Mouse (Mus musculus) MEL (cell line): ENCODE data around the gene Ltbp3. TPM values are rescaled to one million over a fixed set of nuclear protein-coding genes. Genes with fewer than 3 reads are reported as not detected.

Source experiments
- DNase-seq: peaks from one replicate; pipeline ENCODE4 v3.0.0; 2011; ENCODE audit warnings: low read depth, low spot score
- H3K27ac ChIP-seq: 2 replicates; pipeline ENCODE4 v1.5.1; 2012; ENCODE audit warnings: low read depth, mild to moderate bottlenecking, control low read depth, low read length, moderate library complexity; ENCODE audit not compliant: control insufficient read depth
- H3K27me3 ChIP-seq, 2 experiments: fragments of 150-350 bp in 1 of 2; sonication (generic) in 1 of 2; 2 replicates each; pipeline ENCODE4 v1.6.1; 2012; ENCODE audit warnings: low read length in 2 of 2, mild to moderate bottlenecking in 2 of 2, improper control_type of control experiment in 1 of 2, moderate library complexity in 1 of 2; ENCODE audit not compliant: insufficient read depth in 2 of 2, control insufficient read depth in 1 of 2
- H3K36me3 ChIP-seq, 2 experiments: 2 replicates each; pipeline ENCODE4 v1.6.1; 2012 to 2014; ENCODE audit warnings: low read length in 2 of 2, improper control_type of control experiment in 1 of 2, inconsistent platforms in 1 of 2, mild to moderate bottlenecking in 1 of 2; ENCODE audit not compliant: insufficient read depth in 2 of 2, control insufficient read depth in 1 of 2
- H3K4me1 ChIP-seq, 2 experiments: fragments of 150-350 bp in 1 of 2; sonication (generic) in 1 of 2; 2 replicates each; pipeline ENCODE4 v1.6.1; 2012; ENCODE audit warnings: low read length in 2 of 2, improper control_type of control experiment in 1 of 2, mild to moderate bottlenecking in 1 of 2; ENCODE audit not compliant: insufficient read depth in 2 of 2, control insufficient read depth in 1 of 2
- H3K4me3 ChIP-seq, 2 experiments: fragments of 150-350 bp in 1 of 2; sonication (generic) in 1 of 2; 2 replicates each; pipeline ENCODE4 v1.5.1; 2012; ENCODE audit warnings: low read depth in 2 of 2, low read length in 2 of 2, mild to moderate bottlenecking in 2 of 2, moderate library complexity in 2 of 2, control low read depth in 1 of 2, improper control_type of control experiment in 1 of 2; ENCODE audit not compliant: control insufficient read depth in 1 of 2, insufficient read depth in 1 of 2
- H3K79me2 ChIP-seq: 2 replicates; pipeline ENCODE4 v1.6.1; 2012; ENCODE audit warnings: mild to moderate bottlenecking, low read length, moderate library complexity; ENCODE audit not compliant: control insufficient read depth, poor library complexity, insufficient read depth
- H3K9ac ChIP-seq: 2 replicates; pipeline ENCODE4 v1.6.1; 2012; ENCODE audit warnings: low read depth, mild to moderate bottlenecking, control low read depth, low read length, moderate library complexity; ENCODE audit not compliant: control insufficient read depth, poor library complexity, severe bottlenecking
- H3K9me3 ChIP-seq: fragments of 150-350 bp; sonication (generic); replicated peaks from 2 replicates; pipeline ENCODE4 v1.6.1; 2012; ENCODE audit warnings: mild to moderate bottlenecking, low read length, improper control_type of control experiment, moderate library complexity; ENCODE audit not compliant: insufficient read depth
- CHD2 ChIP-seq: IDR thresholded peaks from 2 replicates; pipeline ENCODE4 v1.6.1; 2011; ENCODE audit warnings: low read length, improper control_type of control experiment
- CTCF ChIP-seq, 3 experiments: IDR thresholded peaks in 2 of 3; conservative IDR thresholded peaks in 1 of 3; 2 replicates each; pipeline ENCODE4 v1.5.1; 2011 to 2012; ENCODE audit warnings: low read length in 3 of 3, low read depth in 2 of 3, mild to moderate bottlenecking in 2 of 3, improper control_type of control experiment in 1 of 3, inconsistent platforms in 1 of 3, mixed read lengths in 1 of 3, moderate library complexity in 1 of 3; ENCODE audit not compliant: control insufficient read depth in 1 of 3, insufficient read depth in 1 of 3, poor library complexity in 1 of 3, severe bottlenecking in 1 of 3
- E2F4 ChIP-seq: IDR thresholded peaks from 2 replicates; pipeline ENCODE4 v1.6.1; 2011; ENCODE audit warnings: low read depth, low read length, improper control_type of control experiment, borderline replicate concordance
- ELF1 ChIP-seq: IDR thresholded peaks from 2 replicates; pipeline ENCODE4 v1.6.1; 2014; ENCODE audit warnings: low read depth, mild to moderate bottlenecking, inconsistent platforms, low read length, improper control_type of control experiment, moderate library complexity
- GABPA ChIP-seq: IDR thresholded peaks from 2 replicates; pipeline ENCODE4 v1.6.1; 2012; ENCODE audit warnings: low read depth, mild to moderate bottlenecking, inconsistent platforms, low read length, improper control_type of control experiment, moderate library complexity
- GATA1 ChIP-seq: IDR thresholded peaks from 2 replicates; pipeline ENCODE4 v1.6.1; 2011; ENCODE audit warnings: low read depth, low read length, improper control_type of control experiment
- KAT2A ChIP-seq: conservative IDR thresholded peaks from 2 replicates; pipeline ENCODE4 v1.6.1; 2012; ENCODE audit warnings: low read depth, low read length, improper control_type of control experiment, inconsistent platforms
- MAFK ChIP-seq: IDR thresholded peaks from 2 replicates; pipeline ENCODE4 v1.6.1; 2011; ENCODE audit warnings: low read depth, mild to moderate bottlenecking, low read length, improper control_type of control experiment, borderline replicate concordance
- MAX ChIP-seq: IDR thresholded peaks from 2 replicates; pipeline ENCODE4 v1.6.1; 2011; ENCODE audit warnings: low read length, improper control_type of control experiment
- MAZ ChIP-seq: IDR thresholded peaks from 2 replicates; pipeline ENCODE4 v1.6.1; 2012; ENCODE audit warnings: low read depth, mild to moderate bottlenecking, inconsistent platforms, low read length, improper control_type of control experiment
- MEF2A ChIP-seq: IDR thresholded peaks from 2 replicates; pipeline ENCODE4 v1.6.1; 2014; ENCODE audit warnings: low read depth, mild to moderate bottlenecking, inconsistent platforms, low read length, improper control_type of control experiment; ENCODE audit not compliant: poor library complexity, insufficient replicate concordance, severe bottlenecking; ENCODE audit errors: extremely low read depth
- MYB ChIP-seq: IDR thresholded peaks from 2 replicates; pipeline ENCODE4 v1.6.1; 2011; ENCODE audit warnings: mild to moderate bottlenecking, low read depth, low read length, improper control_type of control experiment
- MYC ChIP-seq: IDR thresholded peaks from 2 replicates; pipeline ENCODE4 v1.6.1; 2011; ENCODE audit warnings: low read depth, mild to moderate bottlenecking, low read length, improper control_type of control experiment, moderate library complexity
- NELFE ChIP-seq: IDR thresholded peaks from 2 replicates; pipeline ENCODE4 v1.6.1; 2011; ENCODE audit warnings: low read depth, low read length, improper control_type of control experiment
- NRF1 ChIP-seq: IDR thresholded peaks from 2 replicates; pipeline ENCODE4 v1.6.1; 2014; ENCODE audit warnings: low read depth, mild to moderate bottlenecking, inconsistent platforms, low read length, improper control_type of control experiment, moderate library complexity; ENCODE audit not compliant: poor library complexity, insufficient read depth, severe bottlenecking
- POLR2A ChIP-seq, 2 experiments: IDR thresholded peaks; 2 replicates each; pipeline ENCODE4 v1.6.1; 2011 to 2012; ENCODE audit warnings: low read length in 2 of 2, mild to moderate bottlenecking in 2 of 2, control low read depth in 1 of 2, improper control_type of control experiment in 1 of 2, low read depth in 1 of 2, moderate library complexity in 1 of 2; ENCODE audit not compliant: control insufficient read depth in 1 of 2, insufficient read depth in 1 of 2, poor library complexity in 1 of 2
- SMC3 ChIP-seq: IDR thresholded peaks from 2 replicates; pipeline ENCODE4 v1.6.1; 2011; ENCODE audit warnings: low read depth, low read length, improper control_type of control experiment
- USF2 ChIP-seq, 2 experiments: IDR thresholded peaks; 2 replicates each; pipeline ENCODE4 v1.6.1; 2011 to 2012; ENCODE audit warnings: improper control_type of control experiment in 2 of 2, low read length in 2 of 2, borderline replicate concordance in 1 of 2, inconsistent platforms in 1 of 2, low read depth in 1 of 2, mild to moderate bottlenecking in 1 of 2; ENCODE audit not compliant: insufficient read depth in 1 of 2
- ZKSCAN1 ChIP-seq: IDR thresholded peaks from 2 replicates; pipeline ENCODE4 v1.6.1; 2012; ENCODE audit warnings: low read depth, mild to moderate bottlenecking, inconsistent platforms, low read length, improper control_type of control experiment, moderate library complexity
- ZMIZ1 ChIP-seq: IDR thresholded peaks from 2 replicates; pipeline ENCODE4 v1.6.1; 2012; ENCODE audit warnings: low read depth, mild to moderate bottlenecking, inconsistent platforms, low read length, improper control_type of control experiment, moderate library complexity
- polyA plus RNA-seq, 2 experiments: library from polyadenylated mRNA; stranded (reverse) in 1 of 2; unstranded in 1 of 2; fragments of >175 nt in 1 of 2; fragments of >200 nt in 1 of 2; gene quantifications; 2 replicates each; pipeline versions ENCODE4 v1.2.1 to v1.2.4; 2012; ENCODE audit warnings: low replicate concordance in 2 of 2, low read depth in 1 of 2; ENCODE audit not compliant: insufficient read length in 2 of 2, insufficient read depth in 1 of 2, missing spikeins in 1 of 2
- total RNA-seq: library from RNA; depleted of rRNA; stranded (reverse); fragments of 300-350 nt; gene quantifications from 2 replicates; pipeline ENCODE4 v1.2.3, GENCODE M21; 2012

Gene Ltbp3
- total and polyA plus RNA-seq, 3 experiments = 0.39 TPM; not detected in 2

GRCm38 (mm10) chr19:5722848-5723425 lies 17.8 kb upstream of the Ltbp3 start (continued):
- TF ChIP-seq GABPA = no peak

GRCm38 (mm10) chr19:5723934-5724548 lies 16.7 kb upstream of the Ltbp3 start:
- DNase-seq = no peak
- peak overlapping the region; percentile 32 for H3K9ac ChIP-seq
- TF ChIP-seq E2F4 = no peak
- TF ChIP-seq NRF1 = no peak
- no peak for TF ChIP-seq SMC3
- no peak for TF ChIP-seq CTCF (IDR thresholded peaks at IDR 0.05 in 2 of 3, conservative IDR thresholded peaks at IDR 0.05 in 1 of 3; ENCODE audit: control insufficient read depth in 1 of 3, insufficient read depth in 1 of 3, low read depth in 2 of 3, low read length in 3 of 3, poor library complexity in 1 of 3, severe bottlenecking in 1 of 3)
- no peak for TF ChIP-seq USF2 (IDR thresholded peaks at IDR 0.05; ENCODE audit: borderline replicate concordance in 1 of 2, insufficient read depth in 1 of 2, low read depth in 1 of 2, low read length in 2 of 2)
- TF ChIP-seq MAZ = no peak
- no peak for TF ChIP-seq NELFE
- TF ChIP-seq MAFK = no peak
- TF ChIP-seq MAX = no peak
- TF ChIP-seq ZKSCAN1 = no peak
- TF ChIP-seq GATA1 = no peak
- TF ChIP-seq MYC = no peak
- TF ChIP-seq ZMIZ1 = no peak
- TF ChIP-seq POLR2A (IDR thresholded peaks at IDR 0.05; ENCODE audit: control insufficient read depth in 1 of 2, insufficient read depth in 1 of 2, low read depth in 1 of 2, low read length in 2 of 2, poor library complexity in 1 of 2) = no peak
- no peak for TF ChIP-seq MEF2A
- TF ChIP-seq ELF1 = no peak
- TF ChIP-seq KAT2A = no peak
- TF ChIP-seq GABPA = no peak
- no peak for TF ChIP-seq CHD2
- no peak for TF ChIP-seq MYB
- H3K27ac ChIP-seq = peak overlapping the region; percentile 45
- H3K9me3 ChIP-seq = no peaks in the 10 kb centered on the region
- peaks cover 3 to 38% of the 10 kb centered on the region in 2 experiments; a peak in 3 of 4 replicates for H3K4me1 ChIP-seq
- peaks cover 39% of the 10 kb centered on the region for H3K79me2 ChIP-seq
- H3K36me3 ChIP-seq = peaks cover 8 to 34% of the 10 kb centered on the region in 2 experiments
- peak overlapping the region; percentile 32 to 70 for H3K4me3 ChIP-seq
- H3K27me3 ChIP-seq = no peaks in the 10 kb centered on the region
